Mouse (Mus musculus) lung, adult 10 weeks (tissue): ENCODE results near the gene Dpm2. TPM values are rescaled to one million over a fixed set of nuclear protein-coding genes. Genes with fewer than 3 reads are reported as not detected.

Experiments
- polyA plus RNA-seq: library from polyadenylated mRNA; stranded (reverse); fragments of 350-450 nt; fragmentation: Illumina TruSeq; extraction: RNeasy Lipid Tissue Mini Kit (QIAGEN cat#74804); gene quantifications from one replicate; pipeline ENCODE4 v1.2.3, GENCODE M21; 2014; ENCODE audit warnings: low read depth, low replicate concordance; ENCODE audit not compliant: insufficient read depth

Dpm2 gene
- 67.1 TPM for polyA plus RNA-seq

DNA sequence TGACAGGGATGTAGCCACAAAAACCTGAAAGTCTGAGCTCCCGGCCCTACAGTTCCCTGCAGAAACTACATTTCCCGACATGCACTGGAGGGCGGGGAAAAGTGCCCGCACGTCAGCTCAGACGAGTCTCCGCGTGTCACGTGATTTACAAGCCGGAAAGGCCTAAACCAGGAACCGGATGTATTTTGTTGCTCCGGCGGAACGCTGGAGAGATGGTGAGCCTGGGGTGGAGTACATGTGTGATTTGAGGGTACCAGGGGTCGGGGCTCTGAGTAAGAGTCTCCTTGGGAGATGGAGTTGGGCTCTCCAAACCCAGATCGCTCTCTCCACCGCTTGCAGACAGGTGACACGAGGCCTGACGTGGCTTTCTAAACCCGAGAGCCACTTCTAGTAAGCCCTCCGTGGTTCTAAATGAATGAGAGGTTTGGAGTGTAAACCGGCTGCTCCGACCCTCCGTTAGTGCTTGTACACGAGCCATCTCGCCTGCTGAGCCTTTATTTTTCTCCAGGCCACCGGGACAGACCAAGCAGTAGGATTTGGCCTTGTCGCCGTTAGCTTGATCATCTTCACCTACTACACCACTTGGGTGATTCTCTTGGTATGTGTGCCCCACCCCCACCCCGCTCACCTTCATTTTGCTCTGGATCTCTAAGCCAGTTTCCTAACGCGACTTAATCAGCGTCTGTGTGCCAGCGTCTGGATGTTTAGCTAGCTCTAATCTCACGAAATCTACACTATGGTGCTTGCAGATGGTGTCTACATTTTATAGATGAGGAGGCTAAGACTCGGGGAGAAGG lies at the start of gene Dpm2:
Dpm2 (plus strand) TSS at position 161 of the 797 bp plus-strand sequence.

DNA sequence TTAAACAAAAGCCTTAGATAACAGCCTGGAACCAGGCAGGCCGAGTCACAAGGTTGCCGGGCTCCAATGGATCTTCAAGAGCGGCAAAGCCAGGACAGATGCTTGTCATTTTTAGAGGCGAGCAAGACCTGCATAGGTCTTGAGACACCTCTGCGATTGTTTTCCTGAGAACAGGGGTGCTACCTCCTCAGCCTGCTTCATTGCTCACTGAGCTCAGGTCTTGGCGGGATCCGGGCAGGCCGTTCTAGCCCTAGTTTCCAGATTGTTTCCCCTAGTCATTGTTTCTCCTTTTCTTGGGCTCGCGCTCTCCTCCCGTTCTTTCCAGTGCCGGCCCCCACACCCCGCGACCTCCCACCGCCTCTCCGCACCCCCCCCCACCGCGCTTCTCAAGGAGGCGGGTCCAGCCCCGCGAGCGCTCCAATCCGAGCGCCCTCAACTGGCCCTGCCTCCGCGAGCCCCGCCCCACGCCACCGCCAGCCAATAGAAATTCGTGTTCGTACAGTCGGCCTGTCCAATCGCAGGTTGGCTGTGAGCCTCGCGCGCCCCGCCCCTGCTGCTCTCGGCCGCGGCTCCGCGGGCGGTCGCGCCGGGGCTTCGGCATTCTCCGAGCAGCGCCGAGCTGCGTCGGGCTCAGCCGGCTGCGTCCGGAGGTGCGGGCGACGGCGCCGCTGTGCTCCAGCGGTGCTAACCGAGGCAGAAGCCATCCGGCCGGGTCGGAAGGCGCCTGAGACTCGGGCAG lies 35.8 kb upstream of the Dpm2 start, which contains the start of gene Fam102a:
Fam102a (plus strand) TSS at position 600 of the 739 bp plus-strand sequence.

DNA sequence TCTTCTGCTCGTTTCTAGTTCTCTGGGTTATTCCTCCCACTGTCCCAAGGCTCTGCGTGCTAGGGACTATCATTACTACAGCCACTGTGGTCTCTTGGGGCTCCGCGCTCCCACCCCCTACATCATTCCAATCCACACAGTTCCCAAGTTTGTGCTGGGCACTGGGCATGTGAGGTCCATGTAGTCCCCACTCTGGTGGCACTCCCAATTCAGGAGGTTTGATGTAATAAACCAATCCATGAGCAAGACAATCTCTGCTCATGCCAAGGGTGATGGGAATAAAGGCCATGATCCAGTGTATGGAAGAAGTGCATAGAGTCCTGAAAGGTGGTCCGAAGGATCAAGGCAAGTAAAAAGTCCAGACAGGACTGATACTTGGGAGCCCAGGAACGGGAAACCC lies 3.8 kb downstream of the Dpm2 start, which contains the start of gene Pip5kl1:
Pip5kl1 (plus strand) TSS at position 301 of the 400 bp plus-strand sequence.

DNA sequence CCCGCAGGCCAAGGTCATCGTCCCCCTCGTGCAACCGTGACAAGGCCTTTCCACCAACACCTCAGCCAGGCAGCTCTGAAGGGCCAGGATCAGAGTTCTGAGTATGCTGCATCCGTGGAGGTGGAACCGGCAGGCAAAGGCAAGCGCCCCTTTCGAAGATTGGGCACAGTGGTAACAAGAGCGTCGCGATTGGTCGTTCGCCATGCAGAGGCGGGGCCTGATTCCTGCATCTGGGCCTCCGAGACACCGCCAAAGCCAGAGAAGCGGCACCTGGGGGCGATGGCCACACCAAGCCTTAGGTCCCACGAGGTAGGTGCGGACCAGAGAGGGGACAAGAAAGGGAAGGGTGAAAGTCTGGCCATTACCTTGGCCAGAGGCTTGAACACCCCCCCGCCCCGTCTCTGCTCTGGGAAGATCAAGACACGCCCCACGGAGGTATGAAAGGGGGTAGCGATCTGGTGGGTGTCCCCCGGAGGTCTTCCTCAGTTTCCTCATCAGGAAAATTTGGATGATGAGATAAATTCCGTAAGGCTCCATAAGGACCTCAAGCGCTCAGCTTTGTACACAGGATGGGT lies 5.0 kb downstream of the Dpm2 start, which contains the start of gene 9430097D07Rik:
9430097D07Rik (minus strand) TSS at position 99 of the 575 bp plus-strand sequence.

DNA sequence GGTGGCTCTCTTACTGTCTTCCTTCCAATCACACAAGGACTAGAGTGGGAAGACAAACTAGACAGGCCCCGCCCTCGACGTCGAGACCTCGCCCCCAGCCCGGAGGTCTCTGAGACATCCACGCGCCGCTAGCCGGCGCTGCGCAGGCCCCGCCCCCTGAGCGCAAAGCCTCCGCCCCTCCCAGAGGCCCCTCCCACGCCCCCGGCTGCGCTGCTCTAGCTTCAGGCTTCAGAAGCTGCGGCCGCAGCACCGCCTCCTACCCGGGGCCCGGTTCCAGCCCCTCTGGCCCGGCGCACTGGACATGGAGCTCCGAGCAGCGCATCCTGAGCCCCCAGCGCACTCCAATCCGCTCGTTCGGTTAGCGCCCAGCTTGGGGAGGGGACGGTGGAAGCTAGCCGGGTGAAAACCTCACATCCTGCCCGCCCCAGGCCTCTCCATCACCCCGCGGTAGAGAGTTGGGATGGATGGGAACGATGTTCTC lies 16.3 kb downstream of the Dpm2 start, which contains the start of gene St6galnac4:
St6galnac4 (plus strand) TSS at position 225 of the 481 bp plus-strand sequence.

DNA sequence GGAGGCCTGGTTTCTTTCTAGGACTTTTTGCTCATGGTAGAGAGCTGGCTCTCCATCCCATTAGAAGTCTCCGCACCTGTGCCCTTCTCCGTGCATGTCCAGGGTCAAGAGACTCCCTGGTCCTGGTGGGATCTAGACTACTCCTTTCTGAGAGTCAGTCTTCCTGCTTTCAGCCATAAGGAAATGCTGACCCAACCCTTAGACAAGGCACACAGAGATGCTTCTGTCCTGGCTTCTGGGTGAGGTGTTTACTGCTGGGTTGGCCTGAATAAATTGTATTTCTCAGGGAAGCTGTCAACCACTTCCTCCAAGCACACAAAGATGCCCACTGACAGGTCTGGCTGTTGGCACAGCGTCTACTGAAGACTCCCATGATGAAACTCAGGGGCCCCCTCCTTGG lies 28.8 kb downstream of the Dpm2 start, which contains the start of gene St6galnac6:
St6galnac6 (plus strand) TSS at position 301 of the 400 bp plus-strand sequence.

DNA sequence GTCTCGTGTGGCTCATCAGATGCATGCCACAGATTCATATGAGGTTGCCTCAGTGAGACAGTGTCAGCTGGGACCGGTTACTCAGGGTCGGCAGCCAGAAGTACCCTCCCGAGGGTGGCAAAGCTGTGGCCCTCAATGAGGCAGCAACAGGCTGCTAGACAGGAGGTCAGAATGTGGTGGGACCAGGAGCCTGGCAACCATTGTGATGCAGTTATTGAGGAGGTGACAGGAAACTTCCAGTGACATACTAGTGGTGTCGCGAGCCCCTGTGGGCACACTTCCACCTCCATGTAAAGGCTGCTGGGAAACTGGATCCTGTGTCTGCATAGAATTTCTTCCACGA lies 50.8 kb downstream of the Dpm2 start, which contains the start of gene Ak1:
Ak1 (plus strand) TSS at position 242 of the 343 bp plus-strand sequence.

Other genes with a start within 250 kb of the Dpm2 start
- 21.7 TPM for gene Ciz1, start 218.5 kb upstream of the Dpm2 start, polyA plus RNA-seq
- 7.7 TPM for gene Dnm1, start 217.5 kb upstream of the Dpm2 start, polyA plus RNA-seq
- 71.0 TPM for gene 1110008P14Rik, start 188.9 kb upstream of the Dpm2 start, polyA plus RNA-seq
- 253 TPM for gene Lcn2, start 182.6 kb upstream of the Dpm2 start, polyA plus RNA-seq
- 17.7 TPM for gene Ptges2, start 175.0 kb upstream of the Dpm2 start, polyA plus RNA-seq
- gene Naif1, start 120.4 kb upstream of the Dpm2 start, polyA plus RNA-seq, result 1.9 TPM
- 16.3 TPM for gene Slc25a25, start 119.4 kb upstream of the Dpm2 start, polyA plus RNA-seq
- gene Fam102a, start 35.5 kb upstream of the Dpm2 start, polyA plus RNA-seq, result 10.6 TPM
- not detected for gene Pip5kl1, start 3.9 kb downstream of the Dpm2 start, polyA plus RNA-seq
- gene 9430097D07Rik, start 4.8 kb downstream of the Dpm2 start, polyA plus RNA-seq, result not detected
- 13.3 TPM for gene St6galnac4, start 16.2 kb downstream of the Dpm2 start, polyA plus RNA-seq
- 21.6 TPM for gene St6galnac6, start 28.9 kb downstream of the Dpm2 start, polyA plus RNA-seq
- 24.5 TPM for gene Ak1, start 50.9 kb downstream of the Dpm2 start, polyA plus RNA-seq
- 182 TPM for gene Eng, start 75.7 kb downstream of the Dpm2 start, polyA plus RNA-seq
- 11.3 TPM for gene Fpgs, start 133.3 kb downstream of the Dpm2 start, polyA plus RNA-seq
- 69.8 TPM for gene Cdk9, start 142.2 kb downstream of the Dpm2 start, polyA plus RNA-seq
- gene Sh2d3c, start 150.2 kb downstream of the Dpm2 start, polyA plus RNA-seq, result 34.4 TPM
- 0.50 TPM for gene 6330409D20Rik, start 170.2 kb downstream of the Dpm2 start, polyA plus RNA-seq
- 28.0 TPM for gene Tor2a, start 186.4 kb downstream of the Dpm2 start, polyA plus RNA-seq
- 3.9 TPM for gene Ttc16, start 204.8 kb downstream of the Dpm2 start, polyA plus RNA-seq
- 4.9 TPM for gene Ptrh1, start 204.9 kb downstream of the Dpm2 start, polyA plus RNA-seq
- gene Cfap157, start 213.6 kb downstream of the Dpm2 start, polyA plus RNA-seq, result 3.9 TPM